Mouse (Mus musculus) T-cell, adult 66 days (primary cell): Measurements from ENCODE around the gene Spata31d1b. TPM values are rescaled to one million over a fixed set of nuclear protein-coding genes. Genes with fewer than 3 reads are reported as not detected.

Experiments used
- total RNA-seq, 2 experiments: library from RNA; stranded (reverse); gene quantifications; 3 replicates in 1 of 2; 4 replicates in 1 of 2; pipeline ENCODE4 v1.2.4; 2023

Gene Spata31d1b
- total RNA-seq = not detected

GRCm38 (mm10) chr13:59711984-59712383 lies at the start of gene Spata31d1b:
Spata31d1b (plus strand) TSS chr13:59712284.

GRCm38 (mm10) chr13:59675151-59676011 lies 36.7 kb upstream of the Spata31d1b start, which contains the start of gene Golm1:
Golm1 (minus strand) TSS chr13:59675811.

GRCm38 (mm10) chr13:59694008-59694407 lies 18.1 kb upstream of the Spata31d1b start, which contains the start of gene 4921517D22Rik:
4921517D22Rik (minus strand) TSS chr13:59694108.

GRCm38 (mm10) chr13:59710230-59710629 lies 1.9 kb upstream of the Spata31d1b start, which contains the start of gene Spata31d1a:
Spata31d1a (minus strand) TSS chr13:59710330.

GRCm38 (mm10) chr13:59731652-59732051 lies 19.6 kb downstream of the Spata31d1b start, which contains the start of gene Spata31d1d:
Spata31d1d (minus strand) TSS chr13:59731752.

GRCm38 (mm10) chr13:59746711-59747110 lies 34.6 kb downstream of the Spata31d1b start, which contains the start of gene 1700014D04Rik:
1700014D04Rik (minus strand) TSS chr13:59746752.

Other genes starting within 250 kb of the Spata31d1b start
- gene Agtpbp1, start 127.1 kb upstream of the Spata31d1b start, total RNA-seq = 10 to 100 TPM; 44.9 to 60.6 TPM
- gene Naa35, start 127.0 kb upstream of the Spata31d1b start, total RNA-seq = 10 to 100 TPM; 72.1 to 72.2 TPM
- gene Golm1, start 36.5 kb upstream of the Spata31d1b start, total RNA-seq = 10 to 100 TPM; 58.3 to 62.0 TPM
- gene 4921517D22Rik, start 18.2 kb upstream of the Spata31d1b start, total RNA-seq = not detected
- gene Spata31d1a, start 2.0 kb upstream of the Spata31d1b start, total RNA-seq = not detected
- not detected for gene Spata31d1d, start 19.5 kb downstream of the Spata31d1b start, total RNA-seq
- gene 1700014D04Rik, start 34.5 kb downstream of the Spata31d1b start, total RNA-seq = under 1 TPM; 0.18 to 0.99 TPM
- gene Isca1, start 57.5 kb downstream of the Spata31d1b start, total RNA-seq = 10 to 100 TPM; 70.8 to 71.3 TPM
- gene Gm49354, start 70.0 kb downstream of the Spata31d1b start, total RNA-seq = not detected
- gene Tut7, start 110.9 kb downstream of the Spata31d1b start, total RNA-seq = 100 to 1,000 TPM; 210 to 213 TPM